ENCODE assay signal across 10 mouse cellular contexts in the genomic region with DNA sequence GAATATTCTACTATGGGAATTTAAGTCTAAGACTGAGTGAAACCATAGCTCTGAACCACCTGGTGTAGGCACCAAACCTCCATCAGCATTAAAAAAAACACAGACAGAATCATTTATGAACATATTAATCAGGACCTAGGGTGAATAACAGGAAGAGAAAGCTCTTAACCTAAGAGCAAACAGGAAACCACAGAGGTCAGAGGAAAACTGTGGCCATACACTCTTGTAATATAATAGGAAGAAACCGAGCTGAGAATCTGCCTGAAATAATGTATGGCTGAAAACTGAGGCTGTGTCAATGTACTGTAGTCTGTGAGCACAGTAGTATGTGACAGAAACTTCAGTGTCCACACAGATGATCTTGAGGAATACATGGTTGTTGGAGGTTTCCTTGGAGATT.
"Had no signal": no experiment of that assay in that cellular context is flagged by ENCODE, and none has a peak within 500 bp of the region (broad histone marks: within the 10 kb centered on the region; RNA-seq: fewer than 3 reads in every experiment).

No protein-coding gene starts in this region.

- DNase-seq: kidney, adult 18-20 months; kidney, postnatal 14 days; liver; liver, embryonic 13.5 days; liver, postnatal 0 days; lung, postnatal 14 days; spleen, adult 18-20 months; thymus, adult 18-20 months; thymus, postnatal 25 days had no signal

- ATAC-seq: liver, postnatal 0 days; midbrain, embryonic 13.5 days had no signal
